Mouse (Mus musculus): Measurements from ENCODE around the gene B9d2. TPM values are rescaled to one million over a fixed set of nuclear protein-coding genes. Genes with fewer than 3 reads are reported as not detected.
A peak's percentile ranks its signal among the peaks of the same experiment; 100 is the strongest.

Gene B9d2
- polyA plus RNA-seq (2015; fragmentation: Nextera tagmentation; extraction: Ambion mirVana) = 21.4 and 22.5 TPM in 2 replicates

GRCm38 (mm10) chr7:25680514-25681258 lies at the start of gene B9d2:
Gene B9d2 (plus strand): TSS chr7:25680780.
- peak within 1 kb of the TSS; percentile 92 for H3K27ac ChIP-seq (ENCODE audit: low read length)
- H3K4me1 ChIP-seq (ENCODE audit: control insufficient read depth, insufficient read depth, low read length) = peaks cover 17% of the 10 kb centered on the region; the same call in 1 of the 2 replicates
- H3K27me3 ChIP-seq (replicated peaks; ENCODE audit: control insufficient read depth, insufficient read depth, low read length) = 0 out of 2 replicates have a peak, but pooled peaks cover under 1% of the 10 kb centered on the region
- H3K36me3 ChIP-seq (ENCODE audit: control insufficient read depth, insufficient read depth, low read length) = no peaks in the 10 kb centered on the region
- peak; percentile 98 for ATAC-seq
- H3K4me3 ChIP-seq (ENCODE audit: low read length) = peak within 1 kb of the TSS; percentile 75
- WGBS = under 1% methylated on average over 46 of the region's 46 CpGs
- peak within 1 kb of the TSS; percentile 81 for H3K4me2 ChIP-seq (ENCODE audit: low read depth, low read length)
- no peaks in the 10 kb centered on the region for H3K9me3 ChIP-seq (ENCODE audit: control insufficient read depth, low read length)
- peak within 1 kb of the TSS; percentile 76 for H3K9ac ChIP-seq (ENCODE audit: low read depth, low read length)

- WGBS = 88% methylated on average over 5 of the region's 5 CpGs
- peaks cover 3% of the 10 kb centered on the region; the same call in 1 of the 2 replicates for H3K36me3 ChIP-seq (ENCODE audit: control insufficient read depth, insufficient read depth, low read length)
Observed at GRCm38 (mm10) chr7:25632679-25633078, 47.9 kb upstream of the B9d2 start.

GRCm38 (mm10) chr7:25636373-25636772 lies 44.2 kb upstream of the B9d2 start:
- Histone ChIP-seq H3K36me3 (ENCODE audit: control insufficient read depth, insufficient read depth, low read length) (peaks cover 3% of the 10 kb centered on the region; the same call in 1 of the 2 replicates), H3K4me1 (ENCODE audit: control insufficient read depth, insufficient read depth, low read length) (no peaks in the 10 kb centered on the region), H3K4me2 (ENCODE audit: low read depth, low read length) (no peak overlapping the region), H3K9me3 (ENCODE audit: control insufficient read depth, low read length) (no peaks in the 10 kb centered on the region), H3K27me3 (replicated peaks; ENCODE audit: control insufficient read depth, insufficient read depth, low read length) (no peaks in the 10 kb centered on the region), H3K27ac (ENCODE audit: low read length) (no peak overlapping the region), H3K4me3 (ENCODE audit: low read length) (no peak overlapping the region), H3K9ac (ENCODE audit: low read depth, low read length) (no peak overlapping the region)
- WGBS = 37% methylated on average over 3 of the region's 3 CpGs
- peak; percentile 48; the same call in 1 of the 2 replicates for ATAC-seq

More at GRCm38 (mm10) chr7:25632679-25633078, 47.9 kb upstream of the B9d2 start:
- Histone ChIP-seq H3K27me3 (replicated peaks; ENCODE audit: control insufficient read depth, insufficient read depth, low read length) (no peaks in the 10 kb centered on the region), H3K4me2 (ENCODE audit: low read depth, low read length) (no peak overlapping the region), H3K9ac (ENCODE audit: low read depth, low read length) (no peak overlapping the region), H3K27ac (ENCODE audit: low read length) (no peak overlapping the region), H3K4me3 (ENCODE audit: low read length) (no peak overlapping the region), H3K4me1 (ENCODE audit: control insufficient read depth, insufficient read depth, low read length) (peaks cover 9% of the 10 kb centered on the region; the same call in 1 of the 2 replicates), H3K9me3 (ENCODE audit: control insufficient read depth, low read length) (no peaks in the 10 kb centered on the region)
- ATAC-seq = no peak

GRCm38 (mm10) chr7:25637099-25637498 lies 43.5 kb upstream of the B9d2 start:
- Histone ChIP-seq H3K4me3 (ENCODE audit: low read length) (no peak overlapping the region), H3K9ac (ENCODE audit: low read depth, low read length) (no peak overlapping the region), H3K4me2 (ENCODE audit: low read depth, low read length) (no peak overlapping the region), H3K27ac (ENCODE audit: low read length) (no peak overlapping the region), H3K4me1 (ENCODE audit: control insufficient read depth, insufficient read depth, low read length) (no peaks in the 10 kb centered on the region), H3K36me3 (ENCODE audit: control insufficient read depth, insufficient read depth, low read length) (peaks cover 3% of the 10 kb centered on the region; the same call in 1 of the 2 replicates), H3K27me3 (replicated peaks; ENCODE audit: control insufficient read depth, insufficient read depth, low read length) (no peaks in the 10 kb centered on the region), H3K9me3 (ENCODE audit: control insufficient read depth, low read length) (no peaks in the 10 kb centered on the region)
- ATAC-seq = no peak
- WGBS = 92% methylated on average over 5 of the region's 5 CpGs

- no peaks in the 10 kb centered on the region for H3K9me3 ChIP-seq (ENCODE audit: control insufficient read depth, low read length)
- H3K27ac ChIP-seq (ENCODE audit: low read length) = no peak overlapping the region
- H3K9ac ChIP-seq (ENCODE audit: low read depth, low read length) = no peak overlapping the region
- ATAC-seq = no peak
- WGBS = 90% methylated on average over 4 of the region's 4 CpGs
- H3K4me3 ChIP-seq (ENCODE audit: low read length) = no peak overlapping the region
- H3K4me2 ChIP-seq (ENCODE audit: low read depth, low read length) = no peak overlapping the region
- no peaks in the 10 kb centered on the region for H3K27me3 ChIP-seq (replicated peaks; ENCODE audit: control insufficient read depth, insufficient read depth, low read length)
- H3K4me1 ChIP-seq (ENCODE audit: control insufficient read depth, insufficient read depth, low read length) = no peaks in the 10 kb centered on the region
- H3K36me3 ChIP-seq (ENCODE audit: control insufficient read depth, insufficient read depth, low read length) = peaks cover 3% of the 10 kb centered on the region; the same call in 1 of the 2 replicates
Observed at GRCm38 (mm10) chr7:25639754-25640153, 40.8 kb upstream of the B9d2 start.

GRCm38 (mm10) chr7:25644136-25644535 lies 36.4 kb upstream of the B9d2 start:
- no peak overlapping the region for H3K9ac ChIP-seq (ENCODE audit: low read depth, low read length)
- WGBS = 84% methylated on average over 10 of the region's 10 CpGs
- no peak for ATAC-seq

GRCm38 (mm10) chr7:25644631-25645030 lies 35.9 kb upstream of the B9d2 start:
- no peaks in the 10 kb centered on the region for H3K4me1 ChIP-seq (ENCODE audit: control insufficient read depth, insufficient read depth, low read length)
- no peak overlapping the region for H3K4me3 ChIP-seq (ENCODE audit: low read length)
- H3K27ac ChIP-seq (ENCODE audit: low read length) = no peak overlapping the region
- no peaks in the 10 kb centered on the region for H3K9me3 ChIP-seq (ENCODE audit: control insufficient read depth, low read length)
- H3K4me2 ChIP-seq (ENCODE audit: low read depth, low read length) = no peak overlapping the region
- no peak overlapping the region for H3K9ac ChIP-seq (ENCODE audit: low read depth, low read length)
- ATAC-seq = no peak
- H3K36me3 ChIP-seq (ENCODE audit: control insufficient read depth, insufficient read depth, low read length) = no peaks in the 10 kb centered on the region
- H3K27me3 ChIP-seq (replicated peaks; ENCODE audit: control insufficient read depth, insufficient read depth, low read length) = no peaks in the 10 kb centered on the region
- WGBS = 85% methylated on average over 4 of the region's 4 CpGs

More at GRCm38 (mm10) chr7:25644136-25644535, 36.4 kb upstream of the B9d2 start:
- Histone ChIP-seq H3K27ac (ENCODE audit: low read length) (no peak overlapping the region), H3K9me3 (ENCODE audit: control insufficient read depth, low read length) (no peaks in the 10 kb centered on the region), H3K36me3 (ENCODE audit: control insufficient read depth, insufficient read depth, low read length) (no peaks in the 10 kb centered on the region), H3K4me1 (ENCODE audit: control insufficient read depth, insufficient read depth, low read length) (no peaks in the 10 kb centered on the region), H3K4me2 (ENCODE audit: low read depth, low read length) (no peak overlapping the region), H3K4me3 (ENCODE audit: low read length) (no peak overlapping the region), H3K27me3 (replicated peaks; ENCODE audit: control insufficient read depth, insufficient read depth, low read length) (no peaks in the 10 kb centered on the region)

GRCm38 (mm10) chr7:25645074-25645473 lies 35.5 kb upstream of the B9d2 start:
- Histone ChIP-seq H3K4me1 (ENCODE audit: control insufficient read depth, insufficient read depth, low read length) (no peaks in the 10 kb centered on the region), H3K4me3 (ENCODE audit: low read length) (no peak overlapping the region), H3K9ac (ENCODE audit: low read depth, low read length) (no peak overlapping the region; the same call in 1 of the 2 replicates), H3K4me2 (ENCODE audit: low read depth, low read length) (no peak overlapping the region), H3K36me3 (ENCODE audit: control insufficient read depth, insufficient read depth, low read length) (no peaks in the 10 kb centered on the region), H3K27me3 (replicated peaks; ENCODE audit: control insufficient read depth, insufficient read depth, low read length) (no peaks in the 10 kb centered on the region), H3K9me3 (ENCODE audit: control insufficient read depth, low read length) (no peaks in the 10 kb centered on the region), H3K27ac (ENCODE audit: low read length) (no peak overlapping the region)
- no peak for ATAC-seq
- 68% methylated on average over 14 of the region's 14 CpGs for WGBS

- no peaks in the 10 kb centered on the region for H3K4me1 ChIP-seq (ENCODE audit: control insufficient read depth, insufficient read depth, low read length)
- H3K27me3 ChIP-seq (replicated peaks; ENCODE audit: control insufficient read depth, insufficient read depth, low read length) = no peaks in the 10 kb centered on the region
- no peak overlapping the region for H3K4me3 ChIP-seq (ENCODE audit: low read length)
- WGBS = 52% methylated on average over 5 of the region's 5 CpGs
- H3K9me3 ChIP-seq (ENCODE audit: control insufficient read depth, low read length) = no peaks in the 10 kb centered on the region
- H3K4me2 ChIP-seq (ENCODE audit: low read depth, low read length) = no peak overlapping the region
- H3K9ac ChIP-seq (ENCODE audit: low read depth, low read length) = no peak overlapping the region
- no peak overlapping the region for H3K27ac ChIP-seq (ENCODE audit: low read length)
- H3K36me3 ChIP-seq (ENCODE audit: control insufficient read depth, insufficient read depth, low read length) = no peaks in the 10 kb centered on the region
- ATAC-seq = no peak
Observed at GRCm38 (mm10) chr7:25647574-25648123, 32.9 kb upstream of the B9d2 start.

Measured in intestine, embryonic 16.5 days (tissue).